Mouse (Mus musculus) C2C12 (cell line): Measurements from ENCODE around the gene Pcdh11x. TPM values are rescaled to one million over a fixed set of nuclear protein-coding genes. Genes with fewer than 3 reads are reported as not detected.
"Not testable (repeated sequence)": the region's sequence is repeated elsewhere in the genome, so short reads cannot be mapped to it uniquely, and the experiment has no call there.

ENCODE experiments used
- H3K27me3 ChIP-seq: one replicate; pipeline ENCODE4 v1.6.1; 2011; ENCODE audit not compliant: control insufficient read depth, insufficient read depth, insufficient read length
- H3K36me3 ChIP-seq: one replicate; pipeline ENCODE4 v1.6.1; 2011; ENCODE audit not compliant: control insufficient read depth, insufficient read depth
- H3K4me3 ChIP-seq: one replicate; pipeline ENCODE4 v1.5.1; 2011; ENCODE audit warnings: mild to moderate bottlenecking, control low read depth; ENCODE audit not compliant: poor library complexity, insufficient read depth, severe bottlenecking
- H3K79me2 ChIP-seq: one replicate; pipeline ENCODE4 v1.6.1; 2011; ENCODE audit not compliant: control insufficient read depth, insufficient read depth
- H3K79me3 ChIP-seq: one replicate; pipeline ENCODE4 v1.6.1; 2011; ENCODE audit warnings: low read depth, control low read depth
- H3ac ChIP-seq: one replicate; pipeline ENCODE3; 2011; ENCODE audit warnings: low read depth; ENCODE audit not compliant: control insufficient read depth, insufficient read length
- CEBPB ChIP-seq: IDR thresholded peaks from one replicate; pipeline ENCODE4 v1.6.1; 2011; ENCODE audit warnings: low read depth, mild to moderate bottlenecking, control low read depth, moderate library complexity
- CTCF ChIP-seq: IDR thresholded peaks from one replicate; pipeline ENCODE4 v1.5.1; 2011; ENCODE audit not compliant: control insufficient read depth, insufficient read depth, insufficient read length
- FOSL1 ChIP-seq: IDR thresholded peaks from one replicate; pipeline ENCODE4 v1.8.0; 2011; ENCODE audit warnings: mild to moderate bottlenecking, low read length; ENCODE audit not compliant: poor library complexity, insufficient read depth, severe bottlenecking
- MAX ChIP-seq: IDR thresholded peaks from one replicate; pipeline ENCODE4 v1.6.1; 2011; ENCODE audit warnings: mild to moderate bottlenecking, control low read depth
- MYOD1 ChIP-seq: IDR thresholded peaks from one replicate; pipeline ENCODE4 v1.6.1; 2011; ENCODE audit warnings: low read depth; ENCODE audit not compliant: control insufficient read depth, insufficient read length
- MYOG ChIP-seq: IDR thresholded peaks from one replicate; pipeline ENCODE4 v1.6.1; 2011; ENCODE audit not compliant: control insufficient read depth, insufficient read length; ENCODE audit errors: extremely low read depth
- USF1 ChIP-seq: IDR thresholded peaks from one replicate; pipeline ENCODE4 v1.6.1; 2011; ENCODE audit warnings: low read depth, mild to moderate bottlenecking, control low read depth, moderate library complexity
- polyA plus RNA-seq: library from polyadenylated mRNA; unstranded; fragments of >200 nt; fragmentation: generic; extraction: Trizol; gene quantifications from one replicate; pipeline ENCODE4 v1.2.1, GENCODE M21; 2012; ENCODE audit warnings: missing spikeins

The Pcdh11x gene
- polyA plus RNA-seq, 1 experiment = not detected

- no peak overlapping the region for H3ac ChIP-seq
- H3K79me3 ChIP-seq = no peaks in the 10 kb centered on the region
- H3K4me3 ChIP-seq = no peak overlapping the region
- TF ChIP-seq FOSL1 (no peak), MYOD1 (no peak), CEBPB (no peak), MAX (no peak), CTCF (no peak), MYOG (no peak), USF1 (no peak)
- H3K79me2 ChIP-seq = no peaks in the 10 kb centered on the region
- H3K27me3 ChIP-seq = no peaks in the 10 kb centered on the region
- no peaks in the 10 kb centered on the region for H3K36me3 ChIP-seq
These were observed 3.0 kb downstream of the Pcdh11x start for GRCm38 (mm10) chrX:120292832-120293750.

- no peak overlapping the region for H3K4me3 ChIP-seq
These were observed 11.6 kb downstream of the Pcdh11x start for GRCm38 (mm10) chrX:120301469-120302175.

GRCm38 (mm10) chrX:120312995-120313394 is 22.9 kb downstream of the Pcdh11x start, which contains the start of gene H2afb3:
TSS of gene H2afb3 (minus strand) at chrX:120313095.
- H3K36me3 ChIP-seq, H3ac ChIP-seq, H3K79me3 ChIP-seq, H3K27me3 ChIP-seq, H3K4me3 ChIP-seq, H3K79me2 ChIP-seq: not testable (repeated sequence)

More at GRCm38 (mm10) chrX:120301469-120302175, 11.6 kb downstream of the Pcdh11x start:
- H3K27me3 ChIP-seq = no peaks in the 10 kb centered on the region
- TF ChIP-seq USF1 (no peak), MYOG (no peak), FOSL1 (no peak), CEBPB (no peak), MAX (no peak), MYOD1 (no peak), CTCF (no peak)
- no peaks in the 10 kb centered on the region for H3K79me2 ChIP-seq
- no peaks in the 10 kb centered on the region for H3K79me3 ChIP-seq
- H3ac ChIP-seq = no peak overlapping the region
- no peaks in the 10 kb centered on the region for H3K36me3 ChIP-seq

GRCm38 (mm10) chrX:120466225-120466624 is 176.2 kb downstream of the Pcdh11x start:
- Histone ChIP-seq H3K79me3 (no peaks in the 10 kb centered on the region), H3K27me3 (no peaks in the 10 kb centered on the region), H3K79me2 (no peaks in the 10 kb centered on the region), H3K4me3 (no peak overlapping the region), H3K36me3 (no peaks in the 10 kb centered on the region), H3ac (no peak overlapping the region)
- no peak for TF ChIP-seq FOSL1
- TF ChIP-seq MYOG = no peak
- no peak for TF ChIP-seq USF1
- TF ChIP-seq CEBPB = no peak
- TF ChIP-seq MYOD1 = no peak

GRCm38 (mm10) chrX:120486428-120486827 is 196.4 kb downstream of the Pcdh11x start:
- TF ChIP-seq MYOG = no peak
- TF ChIP-seq CTCF = no peak
- no peak for TF ChIP-seq MAX
- no peak for TF ChIP-seq CEBPB
- TF ChIP-seq USF1 = no peak
- no peak for TF ChIP-seq MYOD1
- TF ChIP-seq FOSL1 = no peak
- no peaks in the 10 kb centered on the region for H3K36me3 ChIP-seq
- H3ac ChIP-seq = no peak overlapping the region
- no peaks in the 10 kb centered on the region for H3K27me3 ChIP-seq
- no peaks in the 10 kb centered on the region for H3K79me2 ChIP-seq
- no peak overlapping the region for H3K4me3 ChIP-seq
- no peaks in the 10 kb centered on the region for H3K79me3 ChIP-seq

- no peaks in the 10 kb centered on the region for H3K36me3 ChIP-seq
- H3ac ChIP-seq = no peak overlapping the region
- no peaks in the 10 kb centered on the region for H3K79me3 ChIP-seq
- TF ChIP-seq CEBPB (no peak), CTCF (no peak), MYOG (no peak), MYOD1 (no peak), MAX (no peak), FOSL1 (no peak), USF1 (no peak)
- H3K4me3 ChIP-seq = no peak overlapping the region
- H3K79me2 ChIP-seq = no peaks in the 10 kb centered on the region
- no peaks in the 10 kb centered on the region for H3K27me3 ChIP-seq
These were observed 234.9 kb downstream of the Pcdh11x start for GRCm38 (mm10) chrX:120524986-120525385.
